Mouse (Mus musculus): ENCODE results near the gene 1700016K19Rik. TPM values are rescaled to one million over a fixed set of nuclear protein-coding genes. Genes with fewer than 3 reads are reported as not detected.

1700016K19Rik gene
- total and polyA plus RNA-seq, 2 experiments, result 0.12 TPM; not detected in 1

DNA sequence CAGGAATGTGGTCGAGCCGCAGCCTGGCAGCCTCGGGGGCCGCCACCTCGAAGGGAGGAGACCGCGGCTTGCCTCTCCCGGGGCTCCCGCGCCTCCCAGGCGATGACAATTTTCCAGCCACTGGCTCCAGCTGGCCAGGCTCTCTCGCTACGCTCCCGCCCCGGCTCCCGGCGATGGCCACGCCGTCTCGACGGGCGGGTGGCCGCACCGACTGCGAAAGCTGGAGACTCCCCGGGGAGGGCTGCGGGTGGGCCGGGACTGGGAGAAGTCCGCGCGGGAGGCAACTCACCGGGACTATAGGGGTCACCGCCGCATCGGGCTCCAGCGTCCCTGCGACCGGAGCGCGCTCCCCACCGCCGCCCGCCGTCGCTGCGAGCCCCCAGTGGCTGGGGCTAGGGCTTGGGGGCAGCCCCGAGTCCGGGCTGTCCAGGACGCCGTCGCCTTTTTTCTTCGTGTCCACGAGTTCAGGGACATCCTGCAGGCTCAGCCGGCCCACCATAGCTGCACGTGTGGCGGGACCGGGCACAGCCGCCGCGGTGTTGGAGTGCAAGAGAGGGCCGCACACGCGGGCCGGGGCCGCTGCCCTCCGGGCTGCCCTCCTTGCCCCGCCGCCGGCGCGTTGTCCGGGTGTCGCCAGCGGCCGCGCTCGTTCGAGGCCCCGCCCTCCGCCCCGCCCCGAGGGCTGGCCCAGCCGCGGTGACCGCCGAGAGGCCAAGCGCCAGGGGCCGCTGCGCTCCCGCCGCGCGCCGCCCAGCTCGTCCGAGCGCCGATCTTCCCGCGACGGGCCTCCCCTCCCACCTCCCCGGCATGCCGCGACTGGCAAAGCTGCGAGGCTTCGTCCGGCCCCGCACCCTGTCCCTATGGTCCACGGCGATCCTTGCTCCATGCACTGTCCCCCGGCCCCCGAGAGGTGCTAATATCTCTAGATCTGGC is 27.7 kb downstream of the 1700016K19Rik start, which contains the start of gene Rflnb:
Rflnb (minus strand) TSS at position 644 of the 933 bp plus-strand sequence.
- Histone ChIP-seq H3K27me3 (ENCODE audit: control insufficient read depth, insufficient read depth, low read length) (no peaks in the 10 kb centered on the region), H3K4me3 (ENCODE audit: insufficient read depth, low read depth, low read length) (peak within 1 kb of the TSS; percentile 71), H3K79me2 (ENCODE audit: control insufficient read depth, insufficient read depth, low read length) (no peaks in the 10 kb centered on the region), H3K27ac (replicated peaks; ENCODE audit: insufficient read depth, low read depth, low read length) (no peak within 1 kb of the TSS), H3K36me3 (ENCODE audit: control insufficient read depth, insufficient read depth, low read length) (no peaks in the 10 kb centered on the region), H3K4me1 (ENCODE audit: control insufficient read depth, insufficient read depth, low read length) (peaks cover 2% of the 10 kb centered on the region; the same call in 1 of the 2 replicates), H3K9ac (ENCODE audit: low read depth, low read length) (peak within 1 kb of the TSS; percentile 86)
- peak; percentile 31 for DNase-seq (ENCODE audit: extremely low read depth, low read depth, low spot score)
- WGBS, result 1% methylated on average over 97 of the region's 112 CpGs
- TF ChIP-seq POLR2A (IDR thresholded peaks at IDR 0.05; ENCODE audit: extremely low read depth, insufficient read depth, low read length) (no peak), CTCF (IDR thresholded peaks at IDR 0.05; ENCODE audit: low read depth, low read length) (peak; percentile 50)

DNA sequence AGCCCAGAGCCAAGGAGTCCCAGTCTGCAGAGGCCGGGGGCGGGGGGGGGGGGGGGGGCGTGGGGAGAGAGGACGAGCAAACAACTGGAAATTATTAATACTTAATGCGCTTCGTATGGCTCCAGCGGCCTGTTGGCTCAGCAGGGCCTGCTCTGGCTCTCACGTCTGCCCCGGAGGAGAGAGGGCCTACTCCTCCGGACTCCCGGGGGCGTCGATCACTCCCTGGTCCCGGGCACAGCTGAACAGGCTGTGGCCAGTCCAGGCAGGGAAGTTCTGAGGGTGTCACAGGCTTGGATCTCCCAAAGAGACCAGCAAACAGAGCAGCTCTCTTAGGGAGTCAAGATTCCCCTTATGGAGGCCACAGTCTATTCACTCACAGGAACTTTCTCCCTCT is 28.4 kb downstream of the 1700016K19Rik start:
- Histone ChIP-seq H3K79me2 (ENCODE audit: control insufficient read depth, insufficient read depth, low read length) (no peaks in the 10 kb centered on the region), H3K36me3 (ENCODE audit: control insufficient read depth, insufficient read depth, low read length) (no peaks in the 10 kb centered on the region), H3K4me3 (ENCODE audit: insufficient read depth, low read depth, low read length) (peak overlapping the region; percentile 71), H3K4me1 (ENCODE audit: control insufficient read depth, insufficient read depth, low read length) (peaks cover 2% of the 10 kb centered on the region; the same call in 1 of the 2 replicates), H3K27ac (replicated peaks; ENCODE audit: insufficient read depth, low read depth, low read length) (no peak overlapping the region), H3K9ac (ENCODE audit: low read depth, low read length) (peak overlapping the region; percentile 86), H3K27me3 (ENCODE audit: control insufficient read depth, insufficient read depth, low read length) (no peaks in the 10 kb centered on the region)
- 9% methylated on average over 11 of the region's 14 CpGs for WGBS
- TF ChIP-seq POLR2A (IDR thresholded peaks at IDR 0.05; ENCODE audit: extremely low read depth, insufficient read depth, low read length) (no peak), CTCF (IDR thresholded peaks at IDR 0.05; ENCODE audit: low read depth, low read length) (no peak)
- DNase-seq (ENCODE audit: extremely low read depth, low read depth, low spot score), result peak; percentile 7

GRCm38 (mm10) chr11:76033359-76033758 is 33.6 kb downstream of the 1700016K19Rik start:
- Histone ChIP-seq H3K79me2 (ENCODE audit: control insufficient read depth, insufficient read depth, low read length) (no peaks in the 10 kb centered on the region), H3K27me3 (ENCODE audit: control insufficient read depth, insufficient read depth, low read length) (no peaks in the 10 kb centered on the region), H3K9ac (ENCODE audit: low read depth, low read length) (no peak overlapping the region), H3K36me3 (ENCODE audit: control insufficient read depth, insufficient read depth, low read length) (no peaks in the 10 kb centered on the region), H3K4me3 (ENCODE audit: insufficient read depth, low read depth, low read length) (no peak overlapping the region), H3K27ac (replicated peaks; ENCODE audit: insufficient read depth, low read depth, low read length) (no peak overlapping the region), H3K4me1 (ENCODE audit: control insufficient read depth, insufficient read depth, low read length) (no peaks in the 10 kb centered on the region)
- WGBS, result 79% methylated on average over 6 of the region's 6 CpGs
- DNase-seq (ENCODE audit: extremely low read depth, low read depth, low spot score), result no peak
- TF ChIP-seq CTCF (IDR thresholded peaks at IDR 0.05; ENCODE audit: low read depth, low read length) (no peak), POLR2A (IDR thresholded peaks at IDR 0.05; ENCODE audit: extremely low read depth, insufficient read depth, low read length) (no peak)

- Histone ChIP-seq H3K4me3 (ENCODE audit: insufficient read depth, low read depth, low read length) (no peak overlapping the region), H3K36me3 (ENCODE audit: control insufficient read depth, insufficient read depth, low read length) (no peaks in the 10 kb centered on the region), H3K27me3 (ENCODE audit: control insufficient read depth, insufficient read depth, low read length) (no peaks in the 10 kb centered on the region), H3K27ac (replicated peaks; ENCODE audit: insufficient read depth, low read depth, low read length) (no peak overlapping the region), H3K4me1 (ENCODE audit: control insufficient read depth, insufficient read depth, low read length) (no peaks in the 10 kb centered on the region), H3K79me2 (ENCODE audit: control insufficient read depth, insufficient read depth, low read length) (no peaks in the 10 kb centered on the region), H3K9ac (ENCODE audit: low read depth, low read length) (no peak overlapping the region)
- TF ChIP-seq CTCF (IDR thresholded peaks at IDR 0.05; ENCODE audit: low read depth, low read length), result no peak
- TF ChIP-seq POLR2A (IDR thresholded peaks at IDR 0.05; ENCODE audit: extremely low read depth, insufficient read depth, low read length), result no peak
- DNase-seq (ENCODE audit: extremely low read depth, low read depth, low spot score), result no peak
- WGBS, result 89% methylated on average over 4 of the region's 4 CpGs
Observed at GRCm38 (mm10) chr11:76033836-76034235, 34.1 kb downstream of the 1700016K19Rik start.

GRCm38 (mm10) chr11:76035182-76035581 is 35.5 kb downstream of the 1700016K19Rik start:
- no peaks in the 10 kb centered on the region for H3K36me3 ChIP-seq (ENCODE audit: control insufficient read depth, insufficient read depth, low read length)
- no peak overlapping the region for H3K9ac ChIP-seq (ENCODE audit: low read depth, low read length)
- H3K79me2 ChIP-seq (ENCODE audit: control insufficient read depth, insufficient read depth, low read length), result no peaks in the 10 kb centered on the region
- H3K27me3 ChIP-seq (ENCODE audit: control insufficient read depth, insufficient read depth, low read length), result no peaks in the 10 kb centered on the region
- no peak overlapping the region for H3K4me3 ChIP-seq (ENCODE audit: insufficient read depth, low read depth, low read length)
- DNase-seq (ENCODE audit: extremely low read depth, low read depth, low spot score), result no peak
- 93% methylated on average over 8 of the region's 8 CpGs for WGBS
- TF ChIP-seq POLR2A (IDR thresholded peaks at IDR 0.05; ENCODE audit: extremely low read depth, insufficient read depth, low read length), result no peak
- TF ChIP-seq CTCF (IDR thresholded peaks at IDR 0.05; ENCODE audit: low read depth, low read length), result no peak
- no peak overlapping the region for H3K27ac ChIP-seq (replicated peaks; ENCODE audit: insufficient read depth, low read depth, low read length)
- no peaks in the 10 kb centered on the region for H3K4me1 ChIP-seq (ENCODE audit: control insufficient read depth, insufficient read depth, low read length)

Measured in liver, adult 2 months (tissue).